9 mouse cellular contexts compared by ENCODE assay signal in the genomic region with DNA sequence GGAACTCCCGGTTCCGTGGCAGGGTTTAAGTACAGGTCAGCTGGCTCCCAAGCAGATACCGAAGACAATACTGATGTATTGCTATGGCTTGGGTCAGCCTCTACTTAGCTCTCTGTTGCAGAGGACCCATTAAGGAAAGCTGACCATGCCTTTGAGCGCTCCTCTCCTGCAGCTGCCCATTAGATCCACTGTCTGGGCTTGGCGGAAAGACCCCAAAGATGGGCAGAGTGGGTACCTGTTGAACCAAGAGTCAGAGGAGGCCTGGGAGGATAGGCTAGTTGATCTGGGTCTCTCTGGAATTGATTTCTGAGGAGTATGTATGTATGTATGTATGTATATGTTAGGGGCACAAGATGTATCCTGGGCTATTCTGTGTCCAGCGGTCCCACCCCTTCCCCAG. TPM values are rescaled to one million over a fixed set of nuclear protein-coding genes. Genes with fewer than 3 reads are reported as not detected.
DNase-seq lines count a peak whose midpoint lies in the region; ATAC-seq lines count a peak whose summit lies in the region.
"Had no signal": no experiment of that assay in that cellular context is flagged by ENCODE, and none has a peak within 500 bp of the region (broad histone marks: within the 10 kb centered on the region; RNA-seq: fewer than 3 reads in every experiment).

No protein-coding gene starts in this region.

- H3K4me1 ChIP-seq in forebrain, embryonic 12.5 days = peaks cover 69% of the 10 kb centered on the region
- H3K4me1 ChIP-seq in forebrain, embryonic 15.5 days = peaks cover 59% of the 10 kb centered on the region
- peaks cover 60% of the 10 kb centered on the region for H3K4me1 ChIP-seq in lung, embryonic 15.5 days
- H3K4me1 ChIP-seq in limb, embryonic 11.5 days (ENCODE audit: control insufficient read depth, insufficient read depth, low read length) = peaks cover 49% of the 10 kb centered on the region
- H3K4me1 ChIP-seq in stomach, embryonic 14.5 days (ENCODE audit: control insufficient read depth, insufficient read depth, low read length) = peaks cover 49% of the 10 kb centered on the region; the same call in 1 of the 2 replicates

- 52% methylated on average over 6 of the region's 6 CpGs for WGBS in forebrain, embryonic 12.5 days
- WGBS in forebrain, embryonic 15.5 days = 47% methylated on average over 6 of the region's 6 CpGs
- 39% methylated on average over 6 of the region's 6 CpGs for WGBS in lung, embryonic 15.5 days
- 34% methylated on average over 6 of the region's 6 CpGs for WGBS in limb, embryonic 11.5 days
- WGBS in stomach, embryonic 14.5 days = 42% methylated on average over 6 of the region's 6 CpGs

- no peaks in the 10 kb centered on the region for H3K9me3 ChIP-seq in forebrain, embryonic 12.5 days
- no peaks in the 10 kb centered on the region for H3K9me3 ChIP-seq in forebrain, embryonic 15.5 days
- H3K9me3 ChIP-seq in lung, embryonic 15.5 days = no peaks in the 10 kb centered on the region
- H3K9me3 ChIP-seq in limb, embryonic 11.5 days (ENCODE audit: control insufficient read depth, low read length) = no peaks in the 10 kb centered on the region
- no peaks in the 10 kb centered on the region for H3K9me3 ChIP-seq in stomach, embryonic 14.5 days (ENCODE audit: control insufficient read depth, low read depth, low read length)

- no peak for DNase-seq in lung, postnatal 4 days
- DNase-seq in limb, embryonic 11.5 days (ENCODE audit: low spot score) = no peak
- DNase-seq in layer of hippocampus, adult 8-10 months (ENCODE audit: low spot score in 2 of 2) = no peak
- DNase-seq in adrenal gland, postnatal 4 days (ENCODE audit: low spot score in 2 of 2) = no peak
- DNase-seq: liver, postnatal 0 days had no signal

- peak overlapping the region; percentile 56; the same call in 1 of the 2 replicates for H3K4me3 ChIP-seq in forebrain, embryonic 12.5 days (replicated peaks)
- no peak overlapping the region for H3K4me3 ChIP-seq in forebrain, embryonic 15.5 days
- peak overlapping the region; percentile 61; the same call in 1 of the 2 replicates for H3K4me3 ChIP-seq in lung, embryonic 15.5 days
- 0 out of 2 replicates have a peak overlapping the region, but pooled peaks have one; percentile 10 for H3K4me3 ChIP-seq in limb, embryonic 11.5 days (ENCODE audit: low read depth, low read length)
- H3K4me3 ChIP-seq in stomach, embryonic 14.5 days (ENCODE audit: low read depth, low read length) = no peak overlapping the region

- H3K27me3 ChIP-seq in forebrain, embryonic 12.5 days = peaks cover 81% of the 10 kb centered on the region
- peaks cover 56% of the 10 kb centered on the region for H3K27me3 ChIP-seq in forebrain, embryonic 15.5 days
- H3K27me3 ChIP-seq in lung, embryonic 15.5 days = peaks cover 82% of the 10 kb centered on the region
- H3K27me3 ChIP-seq in limb, embryonic 11.5 days (ENCODE audit: control insufficient read depth, insufficient read depth, low read length) = peaks cover 46% of the 10 kb centered on the region
- H3K27me3 ChIP-seq in stomach, embryonic 14.5 days (ENCODE audit: control insufficient read depth, insufficient read depth, low read length) = 0 out of 2 replicates have a peak, but pooled peaks cover 11% of the 10 kb centered on the region

- H3K9ac ChIP-seq in forebrain, embryonic 12.5 days = no peak overlapping the region
- H3K9ac ChIP-seq in forebrain, embryonic 15.5 days (replicated peaks) = no peak overlapping the region
- H3K9ac ChIP-seq in lung, embryonic 15.5 days = no peak overlapping the region
- peak overlapping the region; percentile 13 for H3K9ac ChIP-seq in limb, embryonic 11.5 days (ENCODE audit: low read length)
- H3K9ac ChIP-seq in stomach, embryonic 14.5 days (replicated peaks; ENCODE audit: low read depth, low read length) = no peak overlapping the region
- H3K9ac ChIP-seq: liver, postnatal 0 days had no signal

- no peaks in the 10 kb centered on the region for H3K36me3 ChIP-seq in forebrain, embryonic 12.5 days (replicated peaks)
- no peaks in the 10 kb centered on the region for H3K36me3 ChIP-seq in forebrain, embryonic 15.5 days
- no peaks in the 10 kb centered on the region for H3K36me3 ChIP-seq in lung, embryonic 15.5 days
- H3K36me3 ChIP-seq in limb, embryonic 11.5 days (ENCODE audit: control insufficient read depth, insufficient read depth, low read length) = no peaks in the 10 kb centered on the region
- no peaks in the 10 kb centered on the region for H3K36me3 ChIP-seq in stomach, embryonic 14.5 days (ENCODE audit: control insufficient read depth, insufficient read depth, low read length)

- 0 out of 2 replicates have a peak overlapping the region, but pooled peaks have one; percentile 60 for H3K27ac ChIP-seq in forebrain, embryonic 12.5 days
- no peak overlapping the region for H3K27ac ChIP-seq in forebrain, embryonic 15.5 days (replicated peaks)
- H3K27ac ChIP-seq in lung, embryonic 15.5 days = peak overlapping the region; percentile 70
- H3K27ac ChIP-seq in limb, embryonic 11.5 days (replicated peaks; ENCODE audit: low read depth, low read length) = no peak overlapping the region
- peak overlapping the region; percentile 81; the same call in 1 of the 2 replicates for H3K27ac ChIP-seq in stomach, embryonic 14.5 days (ENCODE audit: low read length)

- peak overlapping the region; percentile 88 for H3K4me2 ChIP-seq in forebrain, embryonic 12.5 days
- H3K4me2 ChIP-seq in forebrain, embryonic 15.5 days (replicated peaks) = no peak overlapping the region
- H3K4me2 ChIP-seq in lung, embryonic 15.5 days = peak overlapping the region; percentile 38
- H3K4me2 ChIP-seq in limb, embryonic 11.5 days (ENCODE audit: low read depth, severe bottlenecking) = peak overlapping the region; percentile 43
- H3K4me2 ChIP-seq in stomach, embryonic 14.5 days (replicated peaks; ENCODE audit: low read depth, low read length) = peak overlapping the region; percentile 93; the same call in 1 of the 2 replicates

- no peak for ATAC-seq in forebrain, embryonic 12.5 days (ENCODE audit: low FRiP score)
- no peak for ATAC-seq in forebrain, embryonic 15.5 days (replicated peaks)
- no peak for ATAC-seq in lung, embryonic 15.5 days (ENCODE audit: borderline replicate concordance, extremely low read depth, low FRiP score, low TSS enrichment)
- ATAC-seq in limb, embryonic 11.5 days (ENCODE audit: insufficient number of reproducible peaks, low FRiP score, low TSS enrichment, low read depth) = peak; percentile 2; the same call in 1 of the 2 replicates
- no peak for ATAC-seq in stomach, embryonic 14.5 days (ENCODE audit: insufficient number of reproducible peaks, insufficient read depth, low FRiP score, low read depth)
- ATAC-seq: liver, postnatal 0 days had no signal

RNA-seq across cellular contexts. Expression of a gene that starts 1.9 kb away (rescaled TPM):
- polyA plus RNA-seq in forebrain, embryonic 12.5 days (2016; fragmentation: Nextera tagmentation; extraction: Ambion mirVana) = 4.9 and 5.3 TPM in 2 replicates
- 1.9 and 2.9 TPM in 2 replicates for polyA plus RNA-seq in forebrain, embryonic 15.5 days (2015; fragmentation: Nextera tagmentation; extraction: Ambion mirVana)
- 3.0 and 3.1 TPM in 2 replicates for polyA plus RNA-seq in lung, embryonic 15.5 days (2015; fragmentation: Nextera tagmentation; extraction: Ambion mirVana)
- 1.1 and 1.8 TPM in 2 replicates for polyA plus RNA-seq in limb, embryonic 11.5 days (2014; fragmentation: Nextera tagmentation; extraction: Ambion mirVana)
- polyA plus RNA-seq in stomach, embryonic 14.5 days (2014; fragmentation: Nextera tagmentation; extraction: Ambion mirVana) = 2.3 and 3.1 TPM in 2 replicates
- 1 to 10 TPM; 2.9 to 7.3 (median 4.5) TPM for total RNA-seq in layer of hippocampus, adult 8-10 months (2022)
- total RNA-seq in adrenal gland, postnatal 4 days (2021) = 1 to 10 TPM; 1.9 to 2.5 TPM

RNA-seq across cellular contexts. Expression of a gene that starts 18.1 kb away (rescaled TPM):
- 4.9 and 6.8 TPM in 2 replicates for polyA plus RNA-seq in forebrain, embryonic 12.5 days (2016; fragmentation: Nextera tagmentation; extraction: Ambion mirVana)
- polyA plus RNA-seq in forebrain, embryonic 15.5 days (2015; fragmentation: Nextera tagmentation; extraction: Ambion mirVana) = 1.2 and 2.2 TPM in 2 replicates
- 0.08 and 0.14 TPM in 2 replicates for polyA plus RNA-seq in lung, embryonic 15.5 days (2015; fragmentation: Nextera tagmentation; extraction: Ambion mirVana)
- 0.07 and 0.28 TPM in 2 replicates for polyA plus RNA-seq in limb, embryonic 11.5 days (2014; fragmentation: Nextera tagmentation; extraction: Ambion mirVana)
- not detected in 2 replicates for polyA plus RNA-seq in stomach, embryonic 14.5 days (2014; fragmentation: Nextera tagmentation; extraction: Ambion mirVana)
- under 1 TPM in 3 of 4 experiments, not detected in 1; 0.10 to 0.22 (median 0.16) TPM for total RNA-seq in layer of hippocampus, adult 8-10 months (2022)
- not detected for total RNA-seq in adrenal gland, postnatal 4 days (2021)
- polyA plus RNA-seq: liver, postnatal 0 days had no signal

Comparison
In these comparisons a context has a peak if more than half of its experiments do, and no peak if none do; other contexts are left out.
1. H3K27ac ChIP-seq: peak in forebrain, embryonic 12.5 days (single experiment), lung, embryonic 15.5 days (single experiment) and stomach, embryonic 14.5 days (single experiment); none in forebrain, embryonic 15.5 days (single experiment) and limb, embryonic 11.5 days (single experiment).
2. H3K4me3 ChIP-seq: peak in forebrain, embryonic 12.5 days (single experiment), lung, embryonic 15.5 days (single experiment) and limb, embryonic 11.5 days (single experiment); none in forebrain, embryonic 15.5 days (single experiment) and stomach, embryonic 14.5 days (single experiment).